Mouse (Mus musculus) embryonic facial prominence, embryonic 11.5 days (tissue): ENCODE results near the gene Taok3. TPM values are rescaled to one million over a fixed set of nuclear protein-coding genes. Genes with fewer than 3 reads are reported as not detected.

ENCODE experiments used
- ATAC-seq: fragments of 200-750 bp; cut with Nextera tagmentation; replicated peaks from 2 replicates; pipeline ENCODE4 v1.8.0; 2017; ENCODE audit warnings: low read depth; ENCODE audit not compliant: insufficient number of reproducible peaks, low FRiP score, low TSS enrichment
- DNase-seq: peaks from one replicate; pipeline ENCODE4 v3.0.0-alpha.2; 2015; ENCODE audit warnings: low spot score
- H3K27ac ChIP-seq: fragments of 300-500 bp; sonication (generic); replicated peaks from 2 replicates; pipeline ENCODE4 v1.5.1; 2014; ENCODE audit warnings: mild to moderate bottlenecking, low read depth, low read length, control low read depth
- H3K27me3 ChIP-seq: fragments of 300-500 bp; sonication (generic); 2 replicates; pipeline ENCODE4 v1.6.1; 2014; ENCODE audit warnings: mild to moderate bottlenecking, low read length, moderate library complexity, mixed read lengths; ENCODE audit not compliant: control insufficient read depth, insufficient read depth
- H3K36me3 ChIP-seq: fragments of 300-500 bp; sonication (generic); replicated peaks from 2 replicates; pipeline ENCODE4 v1.6.1; 2014; ENCODE audit warnings: low read depth, mild to moderate bottlenecking, low read length, moderate library complexity, mixed read lengths; ENCODE audit not compliant: control insufficient read depth, insufficient read depth
- H3K4me1 ChIP-seq: fragments of 300-500 bp; sonication (generic); 2 replicates; pipeline ENCODE4 v1.6.1; 2014; ENCODE audit warnings: low read length, mixed read lengths; ENCODE audit not compliant: control insufficient read depth, insufficient read depth
- H3K4me2 ChIP-seq: fragments of 300-500 bp; sonication (generic); 2 replicates; pipeline ENCODE4 v1.6.1; 2014; ENCODE audit warnings: low read depth, mild to moderate bottlenecking, control low read depth, low read length, moderate library complexity
- H3K4me3 ChIP-seq: fragments of 300-500 bp; sonication (generic); 2 replicates; pipeline ENCODE4 v1.5.1; 2014; ENCODE audit warnings: low read depth, low read length, control low read depth
- H3K9ac ChIP-seq: fragments of 300-500 bp; sonication (generic); replicated peaks from 2 replicates; pipeline ENCODE4 v1.6.1; 2014; ENCODE audit warnings: mild to moderate bottlenecking, control low read depth, low read length
- H3K9me3 ChIP-seq: fragments of 300-500 bp; sonication (generic); replicated peaks from 2 replicates; pipeline ENCODE4 v1.6.1; 2016; ENCODE audit warnings: mild to moderate bottlenecking, low read length, inconsistent platforms, mixed read lengths; ENCODE audit not compliant: control insufficient read depth
- WGBS: fragments of 180-500 bp; shearing (Covaris S2); extraction: QIAGEN DNeasy Blood & Tissue Kit; methylation state at CpG from one replicate; pipeline ENCODE4 v1.1.7; 2014; 5-methylcytosine and 5-hydroxymethylcytosine counted together
- polyA plus RNA-seq: library from polyadenylated mRNA; unstranded; fragments of >200 nt; fragmentation: Nextera tagmentation; extraction: Ambion mirVana; gene quantifications from 2 replicates; pipeline ENCODE4 v1.2.1, GENCODE M21; 2014

The Taok3 gene
- polyA plus RNA-seq: 11.6 and 12.0 TPM in 2 replicates

DNA sequence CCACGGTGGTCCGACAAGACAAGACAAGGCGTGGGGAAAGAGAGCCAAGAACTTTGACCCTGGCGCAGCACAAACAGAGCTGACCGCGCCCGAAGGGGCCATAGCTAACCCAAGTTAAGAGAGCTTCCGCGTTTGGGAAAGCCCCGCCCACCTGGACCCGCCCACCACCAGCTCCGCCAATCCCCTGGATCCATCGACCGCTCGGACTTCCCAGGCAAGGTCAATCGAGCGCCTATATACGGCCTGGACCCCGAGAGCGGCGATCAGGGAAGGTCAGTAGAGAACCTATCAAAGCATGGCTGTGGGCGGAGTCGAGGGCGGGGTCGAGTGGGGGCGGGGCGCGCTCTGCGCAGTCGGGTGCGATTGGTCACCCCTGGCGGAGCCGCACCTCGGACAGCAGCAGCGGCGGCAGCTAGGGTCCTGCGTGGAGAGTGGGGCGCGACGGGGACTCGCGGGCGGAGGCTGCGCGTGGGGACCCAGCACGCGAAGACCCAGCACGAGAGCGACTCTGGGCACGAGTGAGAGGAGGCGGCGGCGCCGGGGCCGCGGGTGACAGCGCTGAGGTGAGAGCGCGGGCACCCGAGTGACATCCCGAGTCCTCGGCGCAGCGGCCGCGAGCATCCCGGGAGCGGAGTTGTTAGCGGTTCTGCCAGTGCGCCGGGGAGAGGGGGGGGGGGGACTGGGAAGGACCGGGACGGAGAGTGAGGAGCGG lies at the start of gene Taok3:
Taok3 (plus strand) TSS at position 353 of the 712 bp plus-strand sequence.
- Histone ChIP-seq H3K9me3 (no peaks in the 10 kb centered on the region), H3K36me3 (no peaks in the 10 kb centered on the region), H3K27ac (no peak within 1 kb of the TSS), H3K9ac (peak within 1 kb of the TSS; percentile 52), H3K4me2 (peak within 1 kb of the TSS; percentile 79), H3K4me3 (peak within 1 kb of the TSS; percentile 65), H3K4me1 (no peaks in the 10 kb centered on the region), H3K27me3 (peaks cover 5% of the 10 kb centered on the region)
- ATAC-seq (peak; percentile 82), DNase-seq (peak; percentile 99)
- under 1% methylated on average over 72 of the region's 74 CpGs for WGBS

DNA sequence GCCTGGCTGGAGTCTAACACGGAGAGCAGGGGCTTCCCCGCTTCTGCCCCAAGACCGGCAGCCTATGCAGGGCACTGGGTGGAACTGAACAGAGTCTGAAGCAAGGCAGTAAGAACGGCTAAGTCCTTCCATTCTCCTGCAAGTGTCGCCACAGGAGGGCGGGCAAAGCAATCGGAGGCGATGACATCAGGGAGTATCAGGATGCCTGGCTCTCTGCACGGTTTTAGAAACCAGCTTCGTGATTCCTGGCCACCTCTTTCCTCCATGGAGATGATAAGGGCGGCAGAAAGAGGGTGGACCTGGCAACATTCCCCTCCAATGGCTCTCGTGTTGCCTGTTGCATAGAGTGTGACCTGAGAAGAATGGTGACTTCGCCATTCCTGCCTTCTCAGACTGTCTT lies 32.2 kb upstream of the Taok3 start:
- Histone ChIP-seq H3K4me3 (no peak overlapping the region), H3K27ac (no peak overlapping the region)

DNA sequence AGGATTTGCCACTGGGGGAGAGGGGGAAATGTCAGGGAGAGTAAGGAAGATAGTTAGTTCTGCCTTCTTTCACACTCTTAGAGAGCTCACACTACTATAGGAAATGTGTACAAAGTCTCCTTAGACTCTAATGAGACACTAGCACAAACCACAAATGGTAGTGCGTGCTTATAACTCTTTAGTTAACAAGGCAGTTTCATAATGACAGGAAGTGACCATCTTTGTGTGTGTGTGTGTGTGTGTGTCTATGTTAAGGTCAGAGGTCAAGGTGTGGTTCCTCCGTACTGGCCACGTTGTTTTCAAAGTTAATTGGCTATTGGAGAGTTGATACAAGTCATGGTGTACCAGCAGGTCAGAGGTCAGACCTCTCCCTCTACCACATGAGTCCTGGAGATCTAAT lies 30.8 kb upstream of the Taok3 start:
- H3K27me3 ChIP-seq: no peaks in the 10 kb centered on the region
- ATAC-seq (no peak), DNase-seq (no peak)
- H3K9ac ChIP-seq: no peak overlapping the region
- peaks cover 4% of the 10 kb centered on the region for H3K36me3 ChIP-seq
- H3K27ac ChIP-seq: no peak overlapping the region
- no peaks in the 10 kb centered on the region for H3K9me3 ChIP-seq
- no peak overlapping the region for H3K4me2 ChIP-seq
- WGBS: 29% methylated on average over 3 of the region's 3 CpGs
- H3K4me1 ChIP-seq: no peaks in the 10 kb centered on the region
- H3K4me3 ChIP-seq: no peak overlapping the region

More for the DNA sequence above, 32.2 kb upstream of the Taok3 start:
- peaks cover 2% of the 10 kb centered on the region; the same call in 1 of the 2 replicates for H3K36me3 ChIP-seq
- no peaks in the 10 kb centered on the region for H3K27me3 ChIP-seq
- WGBS: 8% methylated on average over 13 of the region's 13 CpGs
- ATAC-seq (no peak), DNase-seq (peak; percentile 33)
- no peaks in the 10 kb centered on the region for H3K4me1 ChIP-seq
- H3K9ac ChIP-seq: no peak overlapping the region
- peak overlapping the region; percentile 13 for H3K4me2 ChIP-seq
- H3K9me3 ChIP-seq: no peaks in the 10 kb centered on the region

DNA sequence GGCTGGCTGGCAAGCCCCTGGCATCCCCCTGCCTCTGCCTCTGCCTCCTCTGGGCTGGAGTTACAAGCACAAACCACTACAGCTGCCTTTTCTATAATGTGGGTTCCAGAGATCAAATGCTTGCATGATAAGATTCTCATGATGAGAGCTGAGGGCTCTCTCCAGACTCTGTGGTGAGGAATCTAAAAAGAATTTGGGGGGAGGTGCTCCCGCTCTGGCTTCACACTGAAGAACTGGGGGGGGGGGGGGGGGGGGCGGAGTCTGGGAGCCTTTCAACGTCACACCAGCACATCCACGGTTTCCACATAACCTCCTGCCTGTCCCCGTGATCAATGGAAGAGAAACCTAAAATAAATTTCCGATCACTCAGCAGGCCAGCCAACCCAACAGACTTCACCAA lies 30.1 kb upstream of the Taok3 start:
- no peak overlapping the region for H3K27ac ChIP-seq
- H3K36me3 ChIP-seq: peaks cover 8% of the 10 kb centered on the region
- H3K9me3 ChIP-seq: no peaks in the 10 kb centered on the region
- no peak overlapping the region for H3K4me2 ChIP-seq
- no peaks in the 10 kb centered on the region for H3K27me3 ChIP-seq
- DNase-seq (peak; percentile 14), ATAC-seq (no peak)
- H3K9ac ChIP-seq: no peak overlapping the region
- no peak overlapping the region for H3K4me3 ChIP-seq
- H3K4me1 ChIP-seq: no peaks in the 10 kb centered on the region
- WGBS: 24% methylated on average over 6 of the region's 6 CpGs

DNA sequence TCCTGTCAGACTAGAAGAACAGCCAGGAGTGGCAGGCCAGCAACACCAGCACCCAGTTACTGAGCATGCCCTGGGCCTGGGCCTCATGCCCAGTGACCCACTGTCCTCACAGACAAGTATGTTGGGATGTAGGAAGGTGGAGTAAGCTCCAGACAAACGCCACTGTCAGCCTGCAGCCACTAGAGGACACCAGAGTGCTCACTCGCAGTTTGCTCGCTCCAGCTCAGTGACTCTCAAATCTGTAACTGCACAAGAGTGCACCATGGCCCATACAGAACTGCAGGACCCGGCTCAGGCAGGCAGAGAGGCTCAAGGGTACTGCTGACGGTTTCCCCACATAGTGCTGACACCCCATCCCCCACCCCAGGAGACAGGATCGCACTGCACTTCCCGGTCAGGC lies 25.5 kb upstream of the Taok3 start:
- no peak overlapping the region for H3K27ac ChIP-seq
- 46% methylated on average over 7 of the region's 7 CpGs for WGBS
- H3K9me3 ChIP-seq: no peaks in the 10 kb centered on the region
- H3K9ac ChIP-seq: no peak overlapping the region
- H3K4me3 ChIP-seq: no peak overlapping the region
- H3K36me3 ChIP-seq: peaks cover 8% of the 10 kb centered on the region
- H3K27me3 ChIP-seq: no peaks in the 10 kb centered on the region
- no peak for ATAC-seq
- peak; percentile 23 for DNase-seq
- no peak overlapping the region for H3K4me2 ChIP-seq
- H3K4me1 ChIP-seq: no peaks in the 10 kb centered on the region

DNA sequence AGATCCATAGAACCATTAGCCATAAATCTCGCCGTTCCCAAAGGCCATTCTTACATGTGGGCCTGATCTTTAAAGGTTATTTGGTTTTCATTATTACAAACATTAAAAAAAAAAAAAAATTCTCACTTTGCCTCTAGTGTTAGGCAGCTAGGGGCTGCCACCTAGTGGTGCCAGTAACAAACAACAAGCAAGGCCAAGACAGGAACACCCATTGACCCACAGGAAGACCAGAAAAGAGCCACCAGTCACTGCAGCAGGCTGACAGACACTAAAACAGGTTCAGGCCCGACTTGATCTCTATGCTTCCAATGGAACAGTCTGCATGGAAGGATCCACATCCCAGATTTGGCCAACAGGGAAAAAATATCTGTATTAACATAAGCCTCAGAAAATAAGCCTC lies 23.2 kb upstream of the Taok3 start:
- H3K4me3 ChIP-seq: no peak overlapping the region
- H3K36me3 ChIP-seq: peaks cover 11% of the 10 kb centered on the region
- no peak overlapping the region for H3K4me2 ChIP-seq
- H3K27ac ChIP-seq: no peak overlapping the region
- WGBS: 45% methylated on average over 3 of the region's 3 CpGs
- no peak overlapping the region for H3K9ac ChIP-seq
- peak; percentile 71 for DNase-seq
- H3K4me1 ChIP-seq: no peaks in the 10 kb centered on the region
- no peaks in the 10 kb centered on the region for H3K27me3 ChIP-seq
- no peak for ATAC-seq
- H3K9me3 ChIP-seq: no peaks in the 10 kb centered on the region

DNA sequence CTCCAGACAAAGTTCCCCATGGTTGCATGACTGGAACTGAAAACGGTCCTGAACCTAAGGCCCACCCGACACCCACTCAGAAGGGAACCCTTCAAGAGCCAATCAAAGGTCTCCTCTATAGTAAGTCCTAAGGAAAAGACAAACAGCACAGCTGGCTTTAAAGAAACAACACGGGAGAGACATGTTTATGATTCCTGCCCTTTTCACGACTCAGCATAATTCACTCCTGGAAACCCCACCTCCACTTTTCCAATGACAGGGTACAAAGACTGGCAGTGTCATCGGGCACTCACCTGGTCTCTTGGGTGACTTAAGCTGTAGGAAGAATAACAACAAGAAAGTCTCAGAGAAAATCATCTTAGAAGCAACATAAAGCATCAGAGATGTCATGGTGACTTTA lies 20.9 kb upstream of the Taok3 start:
- H3K4me3 ChIP-seq: no peak overlapping the region
- H3K36me3 ChIP-seq: peaks cover 7% of the 10 kb centered on the region; the same call in 1 of the 2 replicates
- ATAC-seq: no peak
- H3K27ac ChIP-seq: no peak overlapping the region
- no peaks in the 10 kb centered on the region for H3K9me3 ChIP-seq
- 84% methylated on average over 5 of the region's 5 CpGs for WGBS
- H3K9ac ChIP-seq: no peak overlapping the region
- H3K27me3 ChIP-seq: no peaks in the 10 kb centered on the region
- DNase-seq: no peak
- H3K4me1 ChIP-seq: no peaks in the 10 kb centered on the region
- no peak overlapping the region for H3K4me2 ChIP-seq

DNA sequence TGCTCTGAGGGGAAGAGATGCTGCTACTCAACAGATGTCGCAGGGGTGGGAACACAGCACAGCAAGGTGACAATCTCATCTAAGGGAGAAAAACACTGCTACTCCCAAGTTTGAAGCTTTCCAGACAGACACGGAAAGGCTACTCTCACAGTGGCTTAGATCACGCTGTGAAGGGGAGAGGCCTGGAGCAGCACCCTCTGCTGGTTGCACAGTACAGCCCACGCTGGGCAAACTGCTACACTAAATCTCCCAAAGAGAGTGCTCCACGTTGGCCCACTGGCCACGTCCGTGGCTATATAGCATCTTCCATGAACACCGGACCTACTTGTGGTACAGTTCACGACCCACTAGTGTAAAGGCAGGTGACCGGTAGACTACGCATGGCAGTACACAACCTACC lies 20.2 kb upstream of the Taok3 start:
- H3K4me1 ChIP-seq: no peaks in the 10 kb centered on the region
- H3K9ac ChIP-seq: no peak overlapping the region
- no peak overlapping the region for H3K27ac ChIP-seq
- H3K27me3 ChIP-seq: no peaks in the 10 kb centered on the region
- H3K36me3 ChIP-seq: peaks cover 3% of the 10 kb centered on the region; the same call in 1 of the 2 replicates
- ATAC-seq (no peak), DNase-seq (no peak)
- WGBS: 82% methylated on average over 11 of the region's 11 CpGs
- H3K4me3 ChIP-seq: no peak overlapping the region
- H3K4me2 ChIP-seq: no peak overlapping the region
- no peaks in the 10 kb centered on the region for H3K9me3 ChIP-seq
